8 mouse cellular contexts compared by ENCODE assay signal in the genomic region with DNA sequence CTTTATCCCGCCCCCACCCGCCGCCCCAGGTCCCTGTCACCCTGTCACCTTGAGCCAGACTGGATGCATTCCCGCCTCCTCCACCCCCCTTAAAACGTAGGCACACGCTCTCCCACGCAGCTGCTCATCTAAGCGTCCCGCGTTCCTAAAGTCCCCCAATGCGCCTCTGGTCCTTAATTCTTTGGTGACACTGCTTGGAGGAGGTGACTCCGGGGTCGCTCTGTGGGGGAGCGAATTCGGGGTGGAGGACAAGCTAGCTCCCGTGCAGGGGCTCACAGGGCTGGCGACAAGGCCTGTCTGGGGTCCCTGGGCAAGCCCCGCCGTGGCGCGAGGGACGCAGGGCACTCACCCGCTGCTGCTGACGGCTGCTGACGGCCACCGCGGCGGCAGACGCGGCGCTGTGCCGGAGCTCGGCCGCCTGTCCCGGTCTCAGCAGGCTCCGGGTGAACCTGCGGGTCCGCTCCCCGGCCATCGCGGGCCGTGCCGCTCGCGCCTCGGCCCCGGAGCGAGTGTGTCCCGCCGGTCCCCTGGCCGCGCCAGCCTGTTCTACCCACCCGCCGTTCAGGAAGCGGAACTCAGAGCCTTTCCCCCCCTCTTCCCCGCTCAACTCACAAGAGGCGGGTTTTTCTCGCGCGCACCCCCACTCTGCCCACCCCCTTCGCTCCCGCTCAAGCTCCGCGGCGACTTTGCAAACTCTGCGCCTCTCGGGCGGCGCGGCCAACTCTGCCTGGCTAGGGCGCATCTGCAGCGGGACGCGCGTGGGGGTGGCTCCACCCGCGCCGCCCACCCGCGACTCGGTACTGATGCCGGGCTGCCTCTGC. TPM values are rescaled to one million over a fixed set of nuclear protein-coding genes. Genes with fewer than 3 reads are reported as not detected.
DNase-seq lines count a peak whose midpoint lies in the region; ATAC-seq lines count a peak whose summit lies in the region.

Gene Dock10, minus strand, starts transcription at position 551 of the 821 bp plus-strand sequence.

- under 1% methylated on average over 82 of the region's 82 CpGs for WGBS in embryonic facial prominence, embryonic 10.5 days
- under 1% methylated on average over 82 of the region's 82 CpGs for WGBS in heart, embryonic 10.5 days
- under 1% methylated on average over 74 of the region's 82 CpGs for WGBS in kidney, embryonic 16.5 days
- under 1% methylated on average over 80 of the region's 82 CpGs for WGBS in liver, embryonic 12.5 days (ENCODE audit: insufficient replicate concordance)
- WGBS in stomach, embryonic 15.5 days: 1% methylated on average over 72 of the region's 82 CpGs

- H3K27ac ChIP-seq in embryonic facial prominence, embryonic 10.5 days (replicated peaks): peak within 1 kb of the TSS; percentile 80
- peak within 1 kb of the TSS; percentile 83 for H3K27ac ChIP-seq in heart, embryonic 10.5 days
- H3K27ac ChIP-seq in kidney, embryonic 16.5 days (ENCODE audit: low read length): no peak within 1 kb of the TSS
- no peak within 1 kb of the TSS for H3K27ac ChIP-seq in liver, embryonic 12.5 days
- H3K27ac ChIP-seq in stomach, embryonic 15.5 days: no peak within 1 kb of the TSS

- peaks cover 41% of the 10 kb centered on the region for H3K27me3 ChIP-seq in embryonic facial prominence, embryonic 10.5 days (replicated peaks; ENCODE audit: low read depth, poor library complexity, severe bottlenecking)
- H3K27me3 ChIP-seq in heart, embryonic 10.5 days (ENCODE audit: insufficient read depth, poor library complexity, severe bottlenecking): peaks cover 19% of the 10 kb centered on the region
- H3K27me3 ChIP-seq in kidney, embryonic 16.5 days (ENCODE audit: insufficient read depth, low read length): 0 out of 2 replicates have a peak, but pooled peaks cover 7% of the 10 kb centered on the region
- peaks cover 32% of the 10 kb centered on the region for H3K27me3 ChIP-seq in liver, embryonic 12.5 days (replicated peaks)
- peaks cover 14% of the 10 kb centered on the region for H3K27me3 ChIP-seq in stomach, embryonic 15.5 days (replicated peaks)

- ATAC-seq in kidney, embryonic 16.5 days (ENCODE audit: low FRiP score, low TSS enrichment): peak; percentile 86
- peak; percentile 42; the same call in 1 of the 2 replicates for ATAC-seq in liver, embryonic 12.5 days
- ATAC-seq in stomach, embryonic 15.5 days (ENCODE audit: insufficient read depth, low FRiP score, low read depth): peak; percentile 70; the same call in 1 of the 2 replicates

- H3K9me3 ChIP-seq in embryonic facial prominence, embryonic 10.5 days: no peaks in the 10 kb centered on the region
- no peaks in the 10 kb centered on the region for H3K9me3 ChIP-seq in heart, embryonic 10.5 days
- 0 out of 2 replicates have a peak, but pooled peaks cover 2% of the 10 kb centered on the region for H3K9me3 ChIP-seq in kidney, embryonic 16.5 days (ENCODE audit: low read length)
- no peaks in the 10 kb centered on the region for H3K9me3 ChIP-seq in liver, embryonic 12.5 days (replicated peaks)
- H3K9me3 ChIP-seq in stomach, embryonic 15.5 days: no peaks in the 10 kb centered on the region

- peak; percentile 17 for DNase-seq in ovary, postnatal 10 days (ENCODE audit: low spot score)
- DNase-seq in ovary, adult 18-20 months (ENCODE audit: low spot score): no peak
- peak; percentile 74 for DNase-seq in embryonic facial prominence, embryonic 10.5 days (ENCODE audit: low spot score)
- no peak for DNase-seq in heart, embryonic 10.5 days (ENCODE audit: low spot score)
- DNase-seq in naive thymus-derived CD4-positive, alpha-beta T cell, adult 2 months (ENCODE audit: low read depth): peak; percentile 85

- no peaks in the 10 kb centered on the region for H3K36me3 ChIP-seq in embryonic facial prominence, embryonic 10.5 days (replicated peaks)
- H3K36me3 ChIP-seq in heart, embryonic 10.5 days: no peaks in the 10 kb centered on the region
- H3K36me3 ChIP-seq in kidney, embryonic 16.5 days (ENCODE audit: insufficient read depth, low read length): no peaks in the 10 kb centered on the region
- no peaks in the 10 kb centered on the region for H3K36me3 ChIP-seq in liver, embryonic 12.5 days
- H3K36me3 ChIP-seq in stomach, embryonic 15.5 days: no peaks in the 10 kb centered on the region

- peaks cover 21% of the 10 kb centered on the region for H3K4me1 ChIP-seq in embryonic facial prominence, embryonic 10.5 days
- peaks cover 17% of the 10 kb centered on the region; the same call in 1 of the 2 replicates for H3K4me1 ChIP-seq in heart, embryonic 10.5 days
- H3K4me1 ChIP-seq in kidney, embryonic 16.5 days (ENCODE audit: insufficient read depth, low read length): peaks cover 18% of the 10 kb centered on the region
- 0 out of 2 replicates have a peak, but pooled peaks cover 7% of the 10 kb centered on the region for H3K4me1 ChIP-seq in liver, embryonic 12.5 days
- H3K4me1 ChIP-seq in stomach, embryonic 15.5 days: peaks cover 4% of the 10 kb centered on the region; the same call in 1 of the 2 replicates

- peak within 1 kb of the TSS; percentile 65 for H3K9ac ChIP-seq in kidney, embryonic 16.5 days (replicated peaks; ENCODE audit: low read length)
- peak within 1 kb of the TSS; percentile 35 for H3K9ac ChIP-seq in liver, embryonic 12.5 days
- H3K9ac ChIP-seq in stomach, embryonic 15.5 days: peak within 1 kb of the TSS; percentile 32; the same call in 1 of the 2 replicates

- H3K4me2 ChIP-seq in kidney, embryonic 16.5 days (replicated peaks; ENCODE audit: low read depth, low read length): peak within 1 kb of the TSS; percentile 98
- peak within 1 kb of the TSS; percentile 70 for H3K4me2 ChIP-seq in liver, embryonic 12.5 days
- H3K4me2 ChIP-seq in stomach, embryonic 15.5 days: peak within 1 kb of the TSS; percentile 78

- peak within 1 kb of the TSS; percentile 79 for H3K4me3 ChIP-seq in embryonic facial prominence, embryonic 10.5 days
- H3K4me3 ChIP-seq in heart, embryonic 10.5 days: peak within 1 kb of the TSS; percentile 80
- peak within 1 kb of the TSS; percentile 68 for H3K4me3 ChIP-seq in kidney, embryonic 16.5 days (ENCODE audit: low read length)
- peak within 1 kb of the TSS; percentile 55 for H3K4me3 ChIP-seq in liver, embryonic 12.5 days
- peak within 1 kb of the TSS; percentile 60 for H3K4me3 ChIP-seq in stomach, embryonic 15.5 days (replicated peaks)

RNA-seq across cellular contexts. Expression of gene Dock10, which starts in this region (rescaled TPM):
- polyA plus RNA-seq in embryonic facial prominence, embryonic 10.5 days (2016; fragmentation: Nextera tagmentation; extraction: Ambion mirVana): 1.8 and 3.2 TPM in 2 replicates
- 1.9 and 2.2 TPM in 2 replicates for polyA plus RNA-seq in heart, embryonic 10.5 days (2016; fragmentation: Nextera tagmentation; extraction: Ambion mirVana)
- 3.7 and 4.7 TPM in 2 replicates for polyA plus RNA-seq in kidney, embryonic 16.5 days (2015; fragmentation: Nextera tagmentation; extraction: Ambion mirVana)
- polyA plus RNA-seq in liver, embryonic 12.5 days (2016; fragmentation: Nextera tagmentation; extraction: Ambion mirVana): 3.3 and 3.7 TPM in 2 replicates
- 5.8 and 6.2 TPM in 2 replicates for polyA plus RNA-seq in stomach, embryonic 15.5 days (2015; fragmentation: Nextera tagmentation; extraction: Ambion mirVana)

Comparison
In these comparisons a context has a peak if more than half of its experiments do, and no peak if none do; other contexts are left out.
1. DNase-seq: peak in ovary, postnatal 10 days (single experiment), embryonic facial prominence, embryonic 10.5 days (single experiment) and naive thymus-derived CD4-positive, alpha-beta T cell, adult 2 months (single experiment); none in ovary, adult 18-20 months (single experiment) and heart, embryonic 10.5 days (single experiment).
2. H3K27ac ChIP-seq: peak in embryonic facial prominence, embryonic 10.5 days (single experiment) and heart, embryonic 10.5 days (single experiment); none in kidney, embryonic 16.5 days (single experiment), liver, embryonic 12.5 days (single experiment) and stomach, embryonic 15.5 days (single experiment).
3. Peak in every context shown above with its lines, with median percentiles within 50 percentile points of each other: H3K4me3 ChIP-seq, ATAC-seq, H3K4me2 ChIP-seq and H3K9ac ChIP-seq.